Mouse (Mus musculus): ENCODE measurements at regions not wholly inside any gene's neighbourhood (a gene's known extent, or its start where the extent isn't known, plus 50 kb on each side); places are given as distances from the start of the nearest gene placed in this dataset.
A peak's percentile ranks its signal among the peaks of the same experiment; 100 is the strongest.
"Not testable (repeated sequence)": the region's sequence is repeated elsewhere in the genome, so short reads cannot be mapped to it uniquely, and the experiment has no call there.

DNA sequence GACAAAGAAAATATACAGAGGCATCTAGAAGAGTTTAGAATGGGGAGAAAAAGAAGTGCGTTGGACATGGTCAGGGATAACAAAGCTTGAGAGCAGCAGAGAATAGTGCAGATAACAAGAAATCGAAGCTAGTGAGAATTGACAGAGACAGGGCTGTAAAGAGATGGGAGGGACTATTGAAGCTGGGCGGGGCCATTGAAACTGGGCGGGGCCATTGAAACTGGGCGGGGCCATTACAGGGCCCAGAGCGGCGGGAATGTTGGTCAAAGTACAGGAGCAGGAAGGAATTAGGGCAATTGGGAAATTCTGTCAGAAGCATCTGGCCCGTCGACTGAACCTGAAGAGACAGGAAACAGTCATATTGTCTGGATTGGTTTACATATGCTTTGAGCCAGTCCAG lies 243.3 kb upstream of the Srek1ip1 start:
- no peaks in the 10 kb centered on the region for H3K36me3 ChIP-seq (ENCODE audit: insufficient read depth, low read length)
- H3K9ac ChIP-seq (replicated peaks; ENCODE audit: low read depth), result no peak overlapping the region
- TF ChIP-seq EP300 (IDR thresholded peaks at IDR 0.05) (no peak), CTCF (IDR thresholded peaks at IDR 0.05) (no peak)
- H3K4me2 ChIP-seq (replicated peaks; ENCODE audit: low read depth, low read length), result no peak overlapping the region
- H3K4me1 ChIP-seq (ENCODE audit: insufficient read depth, low read depth, low read length), result no peaks in the 10 kb centered on the region
- H3K27ac ChIP-seq (ENCODE audit: low read length), result no peak overlapping the region
- no peaks in the 10 kb centered on the region for H3K27me3 ChIP-seq (replicated peaks; ENCODE audit: insufficient read depth, low read length)
- no peaks in the 10 kb centered on the region for H3K9me3 ChIP-seq (ENCODE audit: low read length)
- 69% methylated on average over 9 of the region's 9 CpGs for WGBS
- H3K4me3 ChIP-seq (ENCODE audit: low read depth, low read length), result no peak overlapping the region
- no peak for DNase-seq (ENCODE audit: low spot score)
- no peak for ATAC-seq

DNA sequence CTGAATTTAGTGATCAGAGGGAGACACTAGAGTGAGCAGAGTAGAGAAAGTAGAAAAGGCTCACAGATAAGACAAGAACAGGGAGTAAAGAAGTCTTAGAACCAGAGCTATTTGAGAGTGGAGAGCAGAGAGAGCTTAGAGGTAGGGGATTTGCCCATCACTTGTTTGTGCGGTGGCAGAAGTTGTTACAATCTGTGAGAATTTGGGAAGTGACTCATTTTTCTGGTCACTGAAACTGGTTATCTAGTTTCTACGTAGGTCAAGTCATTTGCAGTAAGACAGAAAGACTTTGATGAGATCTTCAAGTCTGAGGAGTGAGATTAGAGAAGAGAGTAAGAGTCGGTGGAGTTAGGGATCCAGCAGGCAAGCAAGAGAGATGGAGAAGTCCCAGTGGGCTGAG lies 239.0 kb upstream of the Srek1ip1 start:
- no peak for ATAC-seq
- no peak overlapping the region for H3K4me2 ChIP-seq (replicated peaks; ENCODE audit: low read depth, low read length)

DNA sequence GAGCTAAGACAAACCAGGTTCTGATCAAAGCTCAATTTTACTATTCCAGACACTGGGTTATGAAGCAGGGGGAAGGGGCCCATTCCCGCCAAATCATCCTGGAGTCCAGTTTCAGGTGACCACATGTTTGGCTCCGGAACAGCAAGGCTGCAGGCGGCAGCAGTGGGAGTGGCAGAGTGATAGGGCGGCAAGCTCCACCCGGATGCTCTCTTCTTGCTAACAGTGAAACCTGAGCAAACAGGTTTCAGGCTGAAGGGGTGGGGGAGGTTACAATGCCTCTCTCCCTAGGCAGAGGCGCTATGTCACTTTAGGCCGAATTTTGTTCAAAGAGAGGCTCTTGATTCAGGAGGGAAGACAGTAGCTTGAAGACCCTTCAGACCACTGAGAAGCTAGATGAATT lies 235.7 kb upstream of the Srek1ip1 start:
- not testable (repeated sequence) for H3K9ac ChIP-seq (replicated peaks; ENCODE audit: low read depth); H3K27ac ChIP-seq (ENCODE audit: low read length); H3K4me1 ChIP-seq (ENCODE audit: insufficient read depth, low read depth, low read length); H3K27me3 ChIP-seq (replicated peaks; ENCODE audit: insufficient read depth, low read length); H3K36me3 ChIP-seq (ENCODE audit: insufficient read depth, low read length); H3K9me3 ChIP-seq (ENCODE audit: low read length); H3K4me3 ChIP-seq (ENCODE audit: low read depth, low read length)
- WGBS, result 27% methylated on average over 7 of the region's 7 CpGs
- peak; percentile 32; the same call in 1 of the 2 replicates for ATAC-seq
- peak; percentile 6; the same call in 1 of the 2 replicates for TF ChIP-seq CTCF (IDR thresholded peaks at IDR 0.05)
- DNase-seq (ENCODE audit: low spot score), result peak; percentile 32
- H3K4me2 ChIP-seq (replicated peaks; ENCODE audit: low read depth, low read length), result peak overlapping the region; percentile 22; the same call in 1 of the 2 replicates

More for the DNA sequence above, 239.0 kb upstream of the Srek1ip1 start:
- WGBS, result 81% methylated on average over 3 of the region's 3 CpGs
- no peak overlapping the region for H3K9ac ChIP-seq (replicated peaks; ENCODE audit: low read depth)
- H3K27me3 ChIP-seq (replicated peaks; ENCODE audit: insufficient read depth, low read length), result no peaks in the 10 kb centered on the region
- no peak for TF ChIP-seq EP300 (IDR thresholded peaks at IDR 0.05)
- TF ChIP-seq CTCF (IDR thresholded peaks at IDR 0.05), result no peak
- no peaks in the 10 kb centered on the region for H3K36me3 ChIP-seq (ENCODE audit: insufficient read depth, low read length)
- no peaks in the 10 kb centered on the region for H3K9me3 ChIP-seq (ENCODE audit: low read length)
- H3K4me3 ChIP-seq (ENCODE audit: low read depth, low read length), result no peak overlapping the region
- H3K27ac ChIP-seq (ENCODE audit: low read length), result no peak overlapping the region
- no peak for DNase-seq (ENCODE audit: low spot score)
- H3K4me1 ChIP-seq (ENCODE audit: insufficient read depth, low read depth, low read length), result no peaks in the 10 kb centered on the region

DNA sequence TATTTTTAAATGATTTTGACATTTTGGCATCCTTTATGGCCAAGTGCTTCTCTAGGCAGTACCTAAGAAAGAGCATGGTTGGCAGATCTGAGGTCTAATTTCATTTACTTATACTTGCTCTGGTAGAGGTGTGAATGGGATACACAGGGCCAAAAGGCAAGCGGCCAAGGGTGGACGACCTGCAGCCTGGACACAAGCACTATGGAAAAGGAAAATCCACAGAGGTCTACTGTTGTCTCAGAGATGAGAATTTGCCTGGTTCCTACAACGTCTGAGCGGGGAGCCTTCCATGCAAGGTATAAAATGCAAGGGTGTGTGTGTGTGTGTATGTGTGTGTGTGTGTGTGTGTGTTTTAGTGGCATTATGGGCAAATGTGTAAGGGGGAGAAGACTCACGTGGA lies 232.4 kb upstream of the Srek1ip1 start:
- Histone ChIP-seq H3K36me3 (ENCODE audit: insufficient read depth, low read length) (no peaks in the 10 kb centered on the region), H3K27me3 (replicated peaks; ENCODE audit: insufficient read depth, low read length) (no peaks in the 10 kb centered on the region), H3K9ac (replicated peaks; ENCODE audit: low read depth) (no peak overlapping the region), H3K4me2 (replicated peaks; ENCODE audit: low read depth, low read length) (no peak overlapping the region), H3K27ac (ENCODE audit: low read length) (no peak overlapping the region), H3K4me3 (ENCODE audit: low read depth, low read length) (no peak overlapping the region), H3K9me3 (ENCODE audit: low read length) (no peaks in the 10 kb centered on the region), H3K4me1 (ENCODE audit: insufficient read depth, low read depth, low read length) (no peaks in the 10 kb centered on the region)
- TF ChIP-seq EP300 (IDR thresholded peaks at IDR 0.05) (no peak), CTCF (IDR thresholded peaks at IDR 0.05) (no peak)
- DNase-seq (ENCODE audit: low spot score) (no peak), ATAC-seq (no peak)
- WGBS, result 66% methylated on average over 5 of the region's 5 CpGs

DNA sequence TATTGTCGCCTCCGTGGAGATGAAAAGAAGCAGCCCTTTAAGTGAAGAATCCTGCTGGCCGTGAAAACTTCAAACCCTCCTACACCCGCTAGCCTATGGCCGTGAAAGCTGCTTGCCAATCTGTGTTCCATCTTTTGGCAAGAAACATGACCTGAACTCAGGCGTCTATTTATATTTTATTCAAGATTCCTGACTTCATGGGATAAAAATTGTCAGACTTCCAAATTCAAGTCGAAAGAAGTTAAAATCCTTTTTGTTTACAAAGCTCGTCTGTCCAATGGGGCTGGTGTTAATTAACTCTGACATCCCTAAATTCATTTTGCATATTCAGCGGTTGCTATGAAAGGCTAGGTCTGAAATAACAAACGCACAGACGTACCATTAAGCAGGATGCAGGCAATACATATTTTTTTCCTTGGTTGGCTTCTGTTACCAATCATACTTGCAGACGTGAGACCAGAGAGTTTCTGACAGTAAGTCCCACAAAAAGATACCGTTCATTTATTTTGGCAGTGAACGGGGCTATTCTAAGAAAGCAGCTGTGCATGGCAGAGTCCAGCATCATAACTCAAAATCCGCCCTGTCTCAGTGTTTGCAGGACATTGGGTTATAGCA lies 231.7 kb upstream of the Srek1ip1 start:
- H3K27me3 ChIP-seq (replicated peaks; ENCODE audit: insufficient read depth, low read length), result no peaks in the 10 kb centered on the region
- H3K4me2 ChIP-seq (replicated peaks; ENCODE audit: low read depth, low read length), result peak overlapping the region; percentile 25
- 43% methylated on average over 15 of the region's 15 CpGs for WGBS
- TF ChIP-seq CTCF (IDR thresholded peaks at IDR 0.05) (no peak), EP300 (IDR thresholded peaks at IDR 0.05) (no peak)
- peak; percentile 8; the same call in 1 of the 2 replicates for ATAC-seq
- no peaks in the 10 kb centered on the region for H3K4me1 ChIP-seq (ENCODE audit: insufficient read depth, low read depth, low read length)
- H3K9ac ChIP-seq (replicated peaks; ENCODE audit: low read depth), result no peak overlapping the region
- H3K27ac ChIP-seq (ENCODE audit: low read length), result no peak overlapping the region
- peak; percentile 25 for DNase-seq (ENCODE audit: low spot score)
- no peak overlapping the region for H3K4me3 ChIP-seq (ENCODE audit: low read depth, low read length)
- no peaks in the 10 kb centered on the region for H3K36me3 ChIP-seq (ENCODE audit: insufficient read depth, low read length)
- no peaks in the 10 kb centered on the region for H3K9me3 ChIP-seq (ENCODE audit: low read length)

DNA sequence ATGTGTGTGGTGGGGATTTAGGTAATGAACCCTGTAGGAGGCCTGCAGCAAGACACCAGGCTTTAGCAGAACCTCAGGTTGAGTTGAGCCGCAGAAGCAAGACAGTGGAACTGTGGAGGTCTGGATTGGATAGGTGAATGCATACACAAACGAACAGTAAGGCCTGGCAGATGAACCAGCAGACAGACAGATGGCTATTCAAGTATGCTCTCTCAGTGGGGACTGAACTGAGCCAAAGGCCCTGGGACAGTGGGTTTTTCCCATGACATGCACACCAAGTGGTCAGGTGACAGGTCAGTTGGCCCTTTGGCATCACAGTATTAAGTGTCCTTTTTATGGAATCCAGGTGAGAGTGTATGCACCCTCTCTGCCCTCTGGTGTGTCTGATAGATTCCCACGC lies 229.7 kb upstream of the Srek1ip1 start:
- TF ChIP-seq CTCF (IDR thresholded peaks at IDR 0.05), result no peak
- TF ChIP-seq EP300 (IDR thresholded peaks at IDR 0.05), result no peak
- Histone ChIP-seq H3K27ac (ENCODE audit: low read length) (no peak overlapping the region), H3K36me3 (ENCODE audit: insufficient read depth, low read length) (no peaks in the 10 kb centered on the region), H3K9me3 (ENCODE audit: low read length) (no peaks in the 10 kb centered on the region), H3K4me3 (ENCODE audit: low read depth, low read length) (no peak overlapping the region), H3K4me2 (replicated peaks; ENCODE audit: low read depth, low read length) (no peak overlapping the region), H3K9ac (replicated peaks; ENCODE audit: low read depth) (no peak overlapping the region), H3K4me1 (ENCODE audit: insufficient read depth, low read depth, low read length) (no peaks in the 10 kb centered on the region), H3K27me3 (replicated peaks; ENCODE audit: insufficient read depth, low read length) (no peaks in the 10 kb centered on the region)
- no peak for ATAC-seq
- 66% methylated on average over 3 of the region's 3 CpGs for WGBS
- no peak for DNase-seq (ENCODE audit: low spot score)

DNA sequence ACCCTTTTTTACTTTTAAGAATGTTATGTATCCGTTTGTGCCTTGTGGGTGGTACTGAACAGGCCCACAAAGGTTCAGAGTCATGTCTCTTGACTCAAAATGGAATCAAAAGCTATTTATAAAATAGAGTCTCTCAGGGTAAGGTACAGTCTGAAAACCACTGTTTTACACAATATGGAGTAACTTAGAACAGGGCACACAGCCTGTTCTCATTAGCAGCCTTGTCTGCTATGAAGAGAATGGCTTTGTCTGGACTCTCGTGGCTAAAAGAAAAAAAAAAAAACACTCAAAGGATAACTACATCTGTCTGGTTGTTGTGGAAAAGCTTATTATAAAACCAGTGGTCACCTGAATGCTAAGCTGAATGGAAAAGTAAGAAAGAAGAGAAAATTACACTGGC lies 229.3 kb upstream of the Srek1ip1 start:
- H3K4me2 ChIP-seq (replicated peaks; ENCODE audit: low read depth, low read length), result no peak overlapping the region
- H3K27me3 ChIP-seq (replicated peaks; ENCODE audit: insufficient read depth, low read length), result no peaks in the 10 kb centered on the region
- H3K27ac ChIP-seq (ENCODE audit: low read length), result no peak overlapping the region
- no peaks in the 10 kb centered on the region for H3K36me3 ChIP-seq (ENCODE audit: insufficient read depth, low read length)
- no peak overlapping the region for H3K4me3 ChIP-seq (ENCODE audit: low read depth, low read length)
- H3K4me1 ChIP-seq (ENCODE audit: insufficient read depth, low read depth, low read length), result no peaks in the 10 kb centered on the region
- no peak for DNase-seq (ENCODE audit: low spot score)
- no peak for ATAC-seq
- H3K9ac ChIP-seq (replicated peaks; ENCODE audit: low read depth), result no peak overlapping the region
- H3K9me3 ChIP-seq (ENCODE audit: low read length), result no peaks in the 10 kb centered on the region
- WGBS, result 61% methylated on average over 2 of the region's 2 CpGs
- TF ChIP-seq EP300 (IDR thresholded peaks at IDR 0.05) (no peak), CTCF (IDR thresholded peaks at IDR 0.05) (no peak)
